Mouse (Mus musculus) forebrain, postnatal 0 days (tissue): ENCODE data around the gene Zbed6. TPM values are rescaled to one million over a fixed set of nuclear protein-coding genes. Genes with fewer than 3 reads are reported as not detected.
"Not testable (repeated sequence)": the region's sequence is repeated elsewhere in the genome, so short reads cannot be mapped to it uniquely, and the experiment has no call there.

Source experiments
- ATAC-seq: fragments of 200-750 bp; cut with Nextera tagmentation; 2 replicates; pipeline ENCODE4 v1.8.0; 2017; ENCODE audit warnings: mild to moderate bottlenecking, moderate library complexity
- DNase-seq: peaks from one replicate; pipeline ENCODE4 v3.0.0-alpha.2; 2015
- H3K27ac ChIP-seq: fragments of 300-500 bp; sonication (generic); 2 replicates; pipeline ENCODE4 v1.5.1; 2014; ENCODE audit warnings: low read depth, mild to moderate bottlenecking, antibody characterized with exemption, low read length, moderate library complexity, mixed read lengths
- H3K27me3 ChIP-seq: fragments of 300-500 bp; sonication (generic); 2 replicates; pipeline ENCODE4 v1.6.1; 2014; ENCODE audit warnings: mild to moderate bottlenecking, low read length, mixed read lengths; ENCODE audit not compliant: insufficient read depth
- H3K36me3 ChIP-seq: fragments of 300-500 bp; sonication (generic); 2 replicates; pipeline ENCODE4 v1.6.1; 2014; ENCODE audit warnings: mild to moderate bottlenecking, moderate library complexity; ENCODE audit not compliant: insufficient read depth
- H3K4me1 ChIP-seq: fragments of 300-500 bp; sonication (generic); 2 replicates; pipeline ENCODE4 v1.6.1; 2014; ENCODE audit warnings: antibody characterized with exemption; ENCODE audit not compliant: insufficient read depth
- H3K4me2 ChIP-seq: fragments of 300-500 bp; sonication (generic); 2 replicates; pipeline ENCODE4 v1.6.1; 2014; ENCODE audit warnings: low read depth, mild to moderate bottlenecking, moderate library complexity
- H3K4me3 ChIP-seq: fragments of 300-500 bp; sonication (generic); 2 replicates; pipeline ENCODE4 v1.5.1; 2014; ENCODE audit warnings: low read depth, low read length, mixed read lengths
- H3K9ac ChIP-seq: fragments of 300-500 bp; sonication (generic); 2 replicates; pipeline ENCODE4 v1.6.1; 2014; ENCODE audit warnings: mild to moderate bottlenecking
- H3K9me3 ChIP-seq: fragments of 300-500 bp; sonication (generic); 2 replicates; pipeline ENCODE4 v1.6.1; 2016; ENCODE audit warnings: low read length
- CTCF ChIP-seq: sonication (generic); IDR thresholded peaks from 2 replicates; pipeline ENCODE4 v1.5.1; 2016; ENCODE audit warnings: antibody characterized with exemption, control low read depth, low read depth
- WGBS: fragments of 180-500 bp; shearing (Covaris S2); extraction: QIAGEN DNeasy Blood & Tissue Kit; methylation state at CpG from one replicate; pipeline ENCODE4 v1.1.7; 2014; 5-methylcytosine and 5-hydroxymethylcytosine counted together
- polyA plus RNA-seq: library from polyadenylated mRNA; unstranded; fragments of >200 nt; fragmentation: Nextera tagmentation; extraction: Ambion mirVana; gene quantifications from 2 replicates; pipeline ENCODE4 v1.2.1, GENCODE M21; 2015
- total RNA-seq: library from RNA; depleted of rRNA; stranded (reverse); fragments of >200 nt; gene quantifications from 2 replicates; pipeline ENCODE4 v1.2.3, GENCODE M21; 2014; rRNA removed

The Zbed6 gene
- total RNA-seq = 5.7 and 6.4 TPM in 2 replicates
- polyA plus RNA-seq = not detected in 2 replicates

DNA sequence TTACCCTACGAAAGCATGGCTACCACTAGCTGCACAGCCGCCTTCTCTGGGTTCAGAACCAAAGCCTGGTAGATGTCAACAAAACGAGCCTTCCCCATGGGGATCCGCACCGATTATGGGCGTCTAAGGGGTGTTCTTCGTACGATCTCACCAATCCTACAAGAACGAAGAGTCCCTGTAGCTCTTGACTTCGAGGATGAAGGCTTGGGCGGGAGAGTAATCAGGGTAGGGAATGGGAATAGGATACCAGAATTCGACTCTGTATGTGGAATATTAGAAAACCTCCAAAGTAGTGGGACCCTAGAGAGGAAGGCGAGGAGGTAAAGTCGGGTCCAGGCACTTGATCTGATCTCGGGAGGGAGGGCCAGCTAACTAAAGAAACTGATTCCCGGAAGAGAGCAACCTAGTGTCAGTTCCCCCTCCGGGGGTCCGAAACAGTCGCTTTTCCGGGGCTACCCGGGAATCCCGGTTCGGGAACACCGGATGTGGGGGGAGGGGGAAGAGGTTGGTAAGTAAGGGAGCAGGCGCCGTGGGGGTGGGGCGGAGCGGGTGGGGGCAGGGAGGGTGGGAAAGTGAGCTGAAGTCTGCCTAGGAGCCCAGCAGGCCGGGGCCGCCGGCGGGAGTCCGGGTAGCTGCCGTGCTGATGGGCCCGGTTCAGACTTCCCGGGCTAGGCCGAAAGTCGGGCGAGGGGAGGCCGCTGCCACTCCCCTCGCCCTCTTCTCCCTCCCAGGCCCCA lies at the start of gene Zbed6:
Zbed6 (minus strand) TSS at position 420 of the 737 bp plus-strand sequence.
- Histone ChIP-seq H3K9me3 (no peaks in the 10 kb centered on the region), H3K4me2 (peak within 1 kb of the TSS; percentile 95), H3K4me3 (peak within 1 kb of the TSS; percentile 91), H3K27ac (peak within 1 kb of the TSS; percentile 96), H3K36me3 (peaks cover 11% of the 10 kb centered on the region; the same call in 1 of the 2 replicates), H3K27me3 (no peaks in the 10 kb centered on the region), H3K9ac (peak within 1 kb of the TSS; percentile 79), H3K4me1 (peaks cover 27% of the 10 kb centered on the region)
- peak; percentile 84 for DNase-seq
- peak; percentile 85 for ATAC-seq
- under 1% methylated on average over 39 of the region's 41 CpGs for WGBS
- no peak for TF ChIP-seq CTCF

DNA sequence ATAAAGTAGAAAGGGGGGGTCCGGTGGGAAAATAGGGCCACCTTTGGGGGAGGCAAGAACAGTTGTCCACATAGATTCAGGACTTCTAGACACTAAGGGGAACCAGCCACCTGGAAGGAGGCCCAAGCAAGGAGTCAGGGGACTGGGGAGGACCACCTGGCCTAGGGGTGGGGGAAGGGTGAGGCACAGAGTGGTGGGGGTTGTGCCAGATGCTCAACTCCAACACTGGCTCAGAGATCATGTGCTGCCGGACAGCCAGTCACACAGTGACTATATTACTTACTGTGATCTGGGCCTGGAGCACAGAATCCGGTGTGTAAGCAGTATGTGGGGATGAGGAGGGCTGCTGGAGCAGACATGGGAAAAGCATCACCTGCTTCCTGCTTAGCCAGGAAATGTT lies 48.6 kb upstream of the Zbed6 start:
- H3K4me3 ChIP-seq = no peak overlapping the region
- TF ChIP-seq CTCF = no peak
- WGBS = 80% methylated on average over 3 of the region's 3 CpGs
- H3K4me1 ChIP-seq = no peaks in the 10 kb centered on the region; the same call in 1 of the 2 replicates
- H3K27ac ChIP-seq = no peak overlapping the region
- H3K9ac ChIP-seq = no peak overlapping the region
- H3K36me3 ChIP-seq = peaks cover 10% of the 10 kb centered on the region
- H3K4me2 ChIP-seq = no peak overlapping the region
- ATAC-seq (no peak), DNase-seq (no peak)
- no peaks in the 10 kb centered on the region for H3K9me3 ChIP-seq
- H3K27me3 ChIP-seq = no peaks in the 10 kb centered on the region

DNA sequence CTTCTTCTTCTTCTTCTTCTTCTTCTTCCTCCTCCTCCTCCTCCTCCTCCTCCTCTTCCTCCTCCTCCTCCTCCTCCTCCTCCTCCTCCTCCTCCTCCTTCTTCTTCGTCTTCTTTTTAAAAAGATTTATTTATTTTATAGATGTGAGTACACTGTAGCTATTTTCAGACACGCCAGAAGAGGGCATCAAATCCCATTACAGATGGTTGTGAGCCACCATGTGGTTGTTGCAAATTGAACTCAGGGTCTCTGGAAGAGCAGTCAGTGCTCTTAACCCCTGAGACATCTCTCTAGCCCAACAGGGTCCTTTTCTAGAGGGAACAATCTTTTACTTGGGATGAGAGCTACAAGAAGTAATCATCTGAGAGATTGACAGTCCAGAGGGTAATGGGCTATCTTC lies 41.1 kb upstream of the Zbed6 start:
- 8% methylated on average over 1 of the region's 2 CpGs for WGBS
- not testable (repeated sequence) for ATAC-seq

DNA sequence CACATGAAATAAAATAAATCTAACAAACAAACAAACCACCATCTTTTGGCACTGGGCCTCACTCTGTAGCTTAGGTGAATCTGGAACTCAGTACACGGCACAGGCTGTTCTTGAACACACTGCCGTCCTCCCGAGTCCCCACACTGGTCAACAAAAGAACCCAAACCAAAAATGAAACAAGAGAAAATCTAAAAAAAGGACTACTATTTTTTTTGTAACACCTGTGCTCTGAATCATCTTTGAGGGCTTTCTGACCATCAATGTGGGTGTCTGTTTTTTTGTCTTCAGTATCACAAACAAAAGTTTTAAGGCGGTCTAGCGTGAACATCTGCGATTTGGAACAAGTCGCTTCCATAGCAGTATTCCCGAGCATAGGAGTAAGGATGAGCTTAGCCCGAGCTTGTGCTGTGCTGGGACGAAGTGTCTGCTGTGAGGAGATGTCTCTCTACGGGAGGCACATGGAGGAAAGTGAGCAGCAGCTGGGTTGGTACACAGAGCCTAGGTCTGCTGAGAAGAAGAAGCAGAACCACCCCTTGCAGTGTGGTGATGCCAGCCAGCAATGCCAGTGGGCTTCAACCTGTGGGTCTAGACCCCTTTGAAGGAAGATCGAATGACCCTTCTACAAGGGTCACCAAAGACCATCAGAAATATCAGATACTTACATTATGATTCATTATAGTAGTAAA lies 37.4 kb upstream of the Zbed6 start:
- no peak overlapping the region for H3K4me2 ChIP-seq
- H3K9ac ChIP-seq = no peak overlapping the region
- WGBS = 93% methylated on average over 12 of the region's 12 CpGs
- no peak for TF ChIP-seq CTCF
- ATAC-seq (no peak), DNase-seq (no peak)
- H3K4me3 ChIP-seq = no peak overlapping the region
- H3K36me3 ChIP-seq = no peaks in the 10 kb centered on the region
- no peaks in the 10 kb centered on the region for H3K4me1 ChIP-seq
- no peaks in the 10 kb centered on the region for H3K27me3 ChIP-seq
- H3K9me3 ChIP-seq = no peaks in the 10 kb centered on the region
- no peak overlapping the region for H3K27ac ChIP-seq

More for the DNA sequence above, 41.1 kb upstream of the Zbed6 start:
- H3K36me3 ChIP-seq = peaks cover 10% of the 10 kb centered on the region
- H3K9ac ChIP-seq, H3K27ac ChIP-seq, H3K4me3 ChIP-seq, DNase-seq, H3K4me2 ChIP-seq, H3K4me1 ChIP-seq, H3K9me3 ChIP-seq, H3K27me3 ChIP-seq: not testable (repeated sequence)
- peak; percentile 47 for TF ChIP-seq CTCF

DNA sequence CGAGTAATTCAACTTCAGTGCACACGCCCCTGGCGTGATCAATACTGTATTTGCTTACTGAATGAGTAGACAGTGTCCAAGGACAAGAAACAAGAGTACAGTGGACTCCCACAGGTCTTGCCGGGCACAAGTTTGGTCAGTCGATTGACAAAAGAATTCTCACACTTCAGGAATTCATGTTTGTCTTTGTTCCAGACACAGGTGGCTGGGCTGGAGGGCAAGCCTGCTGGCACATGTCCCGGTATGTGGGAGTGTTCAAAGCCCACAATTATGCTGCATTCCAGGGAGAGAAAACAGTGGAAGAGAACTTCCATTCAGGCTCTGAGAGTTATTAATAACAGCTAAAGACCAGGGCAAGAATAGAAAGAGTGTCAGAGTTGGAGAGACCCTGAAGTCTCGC lies 35.2 kb upstream of the Zbed6 start:
- Histone ChIP-seq H3K4me1 (no peaks in the 10 kb centered on the region), H3K27me3 (no peaks in the 10 kb centered on the region), H3K9ac (no peak overlapping the region), H3K36me3 (no peaks in the 10 kb centered on the region), H3K4me3 (no peak overlapping the region), H3K27ac (no peak overlapping the region), H3K4me2 (no peak overlapping the region), H3K9me3 (no peaks in the 10 kb centered on the region)
- DNase-seq (no peak), ATAC-seq (no peak)
- TF ChIP-seq CTCF = no peak
- WGBS = 13% methylated on average over 7 of the region's 7 CpGs

DNA sequence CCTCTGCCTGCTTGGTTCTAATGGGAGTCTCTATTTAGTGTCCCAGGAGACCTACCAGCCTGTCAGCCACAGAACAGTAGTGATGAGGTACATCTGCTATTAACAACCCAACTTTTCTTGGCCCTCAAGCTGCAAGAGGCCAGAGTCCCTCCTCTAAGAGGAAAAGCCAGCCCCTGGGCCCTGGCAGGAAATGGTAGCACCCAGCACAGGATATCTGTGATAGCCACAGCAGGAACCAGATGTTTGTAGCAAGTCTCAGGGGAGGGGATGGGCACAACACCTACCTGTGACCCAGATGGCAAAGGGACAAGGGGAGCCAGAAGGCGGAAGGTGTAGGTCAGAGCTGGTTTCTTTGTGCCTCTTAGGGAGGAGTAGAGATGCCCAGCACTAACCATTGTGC lies 34.2 kb upstream of the Zbed6 start:
- Histone ChIP-seq H3K9ac (no peak overlapping the region), H3K4me1 (no peaks in the 10 kb centered on the region), H3K27me3 (no peaks in the 10 kb centered on the region), H3K9me3 (no peaks in the 10 kb centered on the region), H3K36me3 (no peaks in the 10 kb centered on the region), H3K4me3 (no peak overlapping the region), H3K27ac (no peak overlapping the region), H3K4me2 (no peak overlapping the region)
- DNase-seq (no peak), ATAC-seq (no peak)
- no peak for TF ChIP-seq CTCF
- WGBS = 95% methylated on average over 1 of the region's 1 CpGs

DNA sequence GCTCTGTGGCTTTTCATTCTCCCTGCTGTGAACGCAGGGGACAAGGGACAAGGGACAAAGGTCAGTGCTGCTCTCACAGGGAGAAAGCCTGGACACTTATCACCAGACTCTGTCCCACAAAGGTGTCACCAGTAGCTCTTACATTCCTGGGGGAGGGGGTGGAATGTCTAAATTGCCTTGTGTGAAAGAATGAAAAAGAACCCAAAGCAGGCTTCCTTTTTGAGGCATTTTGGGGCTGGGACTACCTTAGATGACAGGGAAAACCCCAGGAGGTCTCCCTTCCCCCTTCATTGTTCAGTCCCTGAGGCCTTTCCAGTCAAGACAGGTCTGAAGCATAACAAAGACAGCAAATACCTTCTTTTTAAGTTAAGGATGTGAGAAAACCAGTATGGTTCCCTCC lies 33.6 kb upstream of the Zbed6 start:
- H3K9me3 ChIP-seq = no peaks in the 10 kb centered on the region
- ATAC-seq = no peak
- H3K36me3 ChIP-seq = no peaks in the 10 kb centered on the region
- no peak for DNase-seq
- no peaks in the 10 kb centered on the region for H3K27me3 ChIP-seq
- no peaks in the 10 kb centered on the region for H3K4me1 ChIP-seq
- no peak for TF ChIP-seq CTCF
- 10% methylated on average over 1 of the region's 1 CpGs for WGBS
- H3K4me3 ChIP-seq = no peak overlapping the region
- H3K4me2 ChIP-seq = no peak overlapping the region
- H3K27ac ChIP-seq = no peak overlapping the region
- no peak overlapping the region for H3K9ac ChIP-seq
